Mouse (Mus musculus) gastrocnemius, postnatal 25 days (tissue): ENCODE results near the gene Fignl1. TPM values are rescaled to one million over a fixed set of nuclear protein-coding genes. Genes with fewer than 3 reads are reported as not detected.
A peak's percentile ranks its signal among the peaks of the same experiment; 100 is the strongest.

Source experiments
- DNase-seq: peaks from one replicate; pipeline ENCODE4 v3.0.0; 2022
- total RNA-seq, 2 experiments: library from RNA; stranded (reverse); gene quantifications; 1 replicate in 1 of 2; 2 replicates in 1 of 2; pipeline ENCODE4 v1.2.3; 2021

Fignl1 gene
- total RNA-seq, 2 experiments from 2014 or later: 0.51 to 0.54 TPM

DNA sequence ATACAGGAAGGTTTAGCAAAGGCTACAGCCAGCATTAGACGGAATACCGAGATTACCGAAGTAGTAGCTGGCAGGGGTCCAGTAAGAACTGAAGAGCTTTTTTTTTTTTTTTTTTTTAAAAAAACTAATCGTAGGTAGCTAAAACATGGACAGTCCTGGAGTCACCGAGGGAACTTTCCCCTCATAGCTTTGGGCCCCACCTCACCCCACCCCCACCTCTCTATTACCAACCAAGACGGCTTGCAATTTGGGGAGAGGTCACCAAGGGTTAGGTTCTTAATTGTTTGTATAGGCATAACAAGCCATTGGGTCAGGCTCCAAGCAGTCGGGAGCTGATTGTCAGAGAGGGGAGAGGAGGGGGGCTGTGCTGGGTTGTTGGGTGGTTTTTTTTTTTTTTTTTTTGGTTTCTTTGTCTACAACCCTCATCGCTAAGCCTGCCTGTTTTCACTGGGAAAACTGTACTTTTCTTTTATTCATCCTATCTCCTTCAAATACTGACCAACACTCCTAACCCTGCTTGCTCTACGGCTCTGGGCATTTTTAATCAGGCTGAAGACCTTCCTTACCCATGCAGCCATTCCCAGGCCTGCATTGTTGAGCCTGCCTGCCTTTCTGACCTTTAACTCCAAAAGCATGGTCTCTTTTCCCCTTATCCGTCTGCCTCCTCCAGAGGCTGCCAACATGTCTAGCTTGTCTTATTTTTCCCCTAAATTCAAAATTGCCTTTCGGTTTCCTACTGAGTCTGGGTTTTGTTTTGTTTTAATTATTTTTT is 828 bp upstream of the Fignl1 start:
- DNase-seq: no peak

DNA sequence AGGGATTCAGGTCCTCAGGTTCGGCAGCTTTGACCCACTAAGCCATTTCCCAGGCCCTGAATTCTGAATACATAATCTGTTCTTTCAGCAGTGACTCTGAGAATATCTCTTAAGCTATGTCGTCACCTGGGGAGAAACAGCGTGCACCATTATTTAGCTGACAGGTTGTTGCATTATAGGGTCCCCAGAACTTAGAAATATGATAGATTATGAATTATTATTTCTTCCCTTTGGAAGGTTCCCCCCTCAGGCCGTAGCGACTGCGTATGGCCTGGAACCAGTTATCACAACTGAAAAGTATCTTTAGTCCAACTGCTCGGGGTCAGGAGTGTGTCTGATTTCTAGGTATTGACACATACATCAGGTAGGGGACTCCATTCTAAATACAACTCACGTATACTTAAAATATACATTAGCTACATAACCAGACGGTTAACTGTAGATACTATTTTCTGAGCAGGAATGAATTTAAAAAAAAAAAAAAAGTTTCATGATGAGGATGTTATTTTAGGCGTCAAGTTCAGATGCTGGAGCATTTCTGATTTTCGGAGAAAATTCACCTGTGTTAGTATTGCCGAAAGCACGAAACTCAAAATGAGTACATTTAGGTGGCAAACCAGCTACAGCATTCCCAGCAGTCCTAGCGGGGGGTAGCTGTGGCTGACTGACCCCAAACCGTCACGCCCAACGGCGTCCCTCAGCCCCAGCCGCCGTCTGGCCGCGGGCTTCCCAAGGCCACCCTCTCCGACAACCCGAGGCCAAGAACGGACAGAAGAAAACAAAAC is 535 bp downstream of the Fignl1 start:
- DNase-seq: no peak

GRCm38 (mm10) chr11:11805951-11806350 is 2.8 kb downstream of the Fignl1 start:
- DNase-seq: no peak

DNA sequence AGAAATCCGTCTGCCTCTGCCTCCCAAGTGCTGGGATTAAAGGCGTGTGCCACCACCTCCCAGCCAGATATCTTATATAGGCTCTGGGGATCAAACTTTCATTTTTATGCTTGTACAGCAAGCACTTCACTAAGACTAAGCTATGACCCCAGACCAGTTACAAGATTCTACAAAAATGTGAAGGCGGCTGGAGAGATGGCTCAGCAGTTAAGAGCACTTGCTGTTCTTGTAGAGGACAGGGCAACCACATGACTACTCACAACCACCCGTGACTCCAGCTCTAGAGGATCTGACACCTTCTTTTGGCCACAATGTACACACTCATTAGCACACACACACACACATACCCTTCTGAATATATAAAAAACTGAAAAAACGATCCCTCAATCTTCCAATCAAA is 4.3 kb downstream of the Fignl1 start:
- no peak for DNase-seq

GRCm38 (mm10) chr11:11801067-11801466 is 7.7 kb downstream of the Fignl1 start:
- DNase-seq: no peak

- no peak for DNase-seq
These were observed 8.5 kb downstream of the Fignl1 start for GRCm38 (mm10) chr11:11800304-11800703.

DNA sequence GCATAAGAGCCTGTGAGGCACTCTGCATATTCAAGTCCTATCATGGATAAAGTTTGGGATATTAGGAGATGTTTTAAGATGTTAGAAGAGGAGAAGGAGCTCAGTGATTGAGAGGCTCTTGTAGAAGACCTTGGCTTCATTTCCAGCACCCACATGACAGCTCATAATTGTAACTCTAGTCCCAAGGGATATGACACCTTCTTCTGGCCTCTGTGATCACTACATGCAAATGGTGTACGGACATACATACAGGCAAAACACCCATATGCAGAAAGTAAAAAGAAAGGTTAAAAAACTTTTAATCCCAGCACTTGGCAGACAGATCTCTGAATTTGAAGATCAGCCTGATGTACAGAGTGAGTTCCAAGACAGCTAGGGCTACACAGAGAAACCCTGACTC is 10.1 kb downstream of the Fignl1 start:
- no peak for DNase-seq

GRCm38 (mm10) chr11:11794626-11795025 is 14.1 kb downstream of the Fignl1 start:
- no peak for DNase-seq

- DNase-seq: peak; percentile 51
These were observed 20.2 kb downstream of the Fignl1 start for GRCm38 (mm10) chr11:11788521-11788974.

DNA sequence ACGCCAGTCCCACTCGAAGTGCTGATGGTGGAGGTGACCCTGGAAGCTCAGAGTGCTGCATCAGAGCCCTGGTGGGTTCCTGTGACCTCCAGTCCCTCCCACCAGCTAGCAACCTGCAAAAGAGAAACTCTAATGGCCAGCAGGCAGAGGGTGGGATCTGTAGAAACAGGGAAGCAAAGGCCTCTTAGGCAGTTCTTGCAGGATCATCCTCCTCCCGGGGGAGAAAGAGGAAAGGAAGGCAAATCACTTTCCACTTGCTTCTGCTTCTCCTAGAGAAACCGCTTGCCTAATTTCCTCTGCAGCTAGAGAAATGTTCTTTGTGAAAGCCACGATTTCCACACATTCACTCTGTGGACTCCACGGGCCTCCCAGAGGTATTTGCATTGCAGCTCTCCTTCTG is 23.3 kb downstream of the Fignl1 start:
- DNase-seq: no peak

GRCm38 (mm10) chr11:11781728-11782127 is 27.0 kb downstream of the Fignl1 start:
- DNase-seq: no peak

DNA sequence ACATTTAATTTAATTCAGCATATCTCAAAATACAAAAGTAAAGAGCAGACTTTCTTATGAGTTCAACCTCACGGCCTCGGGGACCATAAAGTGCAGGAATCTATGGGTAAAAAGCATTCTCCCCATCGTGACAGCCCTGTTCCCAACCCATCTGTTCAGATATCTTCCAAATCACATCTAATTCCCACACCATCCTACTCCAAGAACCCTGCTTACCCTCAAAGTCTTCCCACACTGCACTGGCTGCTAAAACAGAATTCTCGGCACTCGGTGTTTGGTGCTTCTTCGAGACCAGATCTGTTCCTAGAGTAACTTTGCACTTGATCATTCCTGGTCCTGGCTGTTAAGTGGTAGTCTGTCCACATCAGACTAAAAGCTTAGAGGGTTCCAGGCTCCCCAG is 30.4 kb downstream of the Fignl1 start:
- no peak for DNase-seq

GRCm38 (mm10) chr11:11777796-11778195 is 31.0 kb downstream of the Fignl1 start:
- no peak for DNase-seq

GRCm38 (mm10) chr11:11777246-11777645 is 31.5 kb downstream of the Fignl1 start:
- DNase-seq: no peak

DNA sequence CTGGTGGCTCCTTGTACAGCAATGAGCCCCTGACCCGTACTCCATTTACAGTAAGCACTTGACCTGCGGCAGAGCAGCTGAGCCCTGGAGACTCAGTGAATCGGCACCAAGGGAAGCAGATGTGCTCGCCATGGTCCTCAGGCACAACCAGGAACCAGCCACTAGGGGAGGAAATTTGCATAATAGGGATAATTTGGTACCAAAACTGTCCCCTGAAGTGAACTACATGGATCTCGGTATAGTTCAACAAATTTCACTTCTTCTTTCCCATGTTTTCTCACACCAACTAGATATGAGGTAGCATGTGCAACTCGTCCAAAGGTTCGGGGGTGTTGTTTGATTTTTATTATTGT is 32.0 kb downstream of the Fignl1 start:
- DNase-seq: no peak

DNA sequence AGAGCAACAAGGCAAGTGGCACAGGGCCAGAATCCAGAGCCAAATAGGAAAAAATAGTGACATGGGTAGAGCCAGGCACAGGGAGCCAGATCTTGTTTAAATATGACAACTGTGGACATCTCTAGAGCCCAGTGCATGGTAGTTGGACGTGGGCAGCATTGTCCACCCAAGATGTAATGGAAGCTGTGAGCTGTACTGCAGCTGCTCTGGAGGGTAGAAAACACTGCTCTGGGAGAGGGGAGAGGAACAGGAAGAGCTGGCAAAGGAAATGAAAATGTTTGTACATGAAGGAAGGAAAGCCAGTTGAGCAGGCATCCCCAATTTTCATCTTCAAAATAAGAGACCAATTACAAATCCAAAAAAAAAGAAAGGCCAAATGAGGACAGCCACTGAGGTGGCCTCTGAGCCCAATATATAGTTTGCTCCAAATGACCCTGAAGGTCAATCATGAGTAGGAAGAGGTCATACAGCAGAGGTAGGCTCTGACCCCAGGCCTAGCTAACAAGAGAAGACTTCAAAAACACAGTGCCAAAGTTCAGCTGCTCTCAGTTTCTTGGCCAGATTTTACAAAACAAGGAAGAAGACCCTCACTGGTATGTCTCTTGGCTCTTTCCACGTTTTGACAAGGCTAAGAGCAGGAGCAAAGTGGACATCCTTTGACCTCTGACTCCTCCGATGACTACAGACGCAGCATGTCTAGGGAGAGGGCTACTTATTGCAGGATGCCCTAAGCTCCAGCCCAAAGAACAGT is 32.5 kb downstream of the Fignl1 start:
- no peak for DNase-seq

GRCm38 (mm10) chr11:11774893-11775292 is 33.9 kb downstream of the Fignl1 start:
- DNase-seq: no peak

- DNase-seq: no peak
These were observed 34.4 kb downstream of the Fignl1 start for GRCm38 (mm10) chr11:11774384-11774783.

DNA sequence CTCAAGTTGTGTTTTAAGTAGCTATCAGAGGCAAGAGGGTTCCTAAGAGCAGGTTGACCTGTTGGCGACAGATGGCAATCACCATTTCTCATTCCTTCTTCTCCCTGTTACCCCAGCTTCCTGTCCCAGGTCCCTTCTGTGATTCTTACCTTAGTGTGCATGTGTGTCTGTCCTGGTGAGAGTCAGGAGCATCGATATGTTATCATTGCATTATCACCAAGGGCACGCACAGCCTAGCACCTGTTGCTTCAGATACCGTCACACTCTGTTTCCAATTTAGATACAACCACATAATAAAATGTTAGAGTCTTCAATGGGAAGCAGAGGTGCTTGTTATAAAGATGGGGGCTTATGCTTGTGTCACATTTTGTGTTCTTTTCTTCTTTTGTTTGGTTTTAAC is 36.6 kb downstream of the Fignl1 start:
- DNase-seq: no peak

DNA sequence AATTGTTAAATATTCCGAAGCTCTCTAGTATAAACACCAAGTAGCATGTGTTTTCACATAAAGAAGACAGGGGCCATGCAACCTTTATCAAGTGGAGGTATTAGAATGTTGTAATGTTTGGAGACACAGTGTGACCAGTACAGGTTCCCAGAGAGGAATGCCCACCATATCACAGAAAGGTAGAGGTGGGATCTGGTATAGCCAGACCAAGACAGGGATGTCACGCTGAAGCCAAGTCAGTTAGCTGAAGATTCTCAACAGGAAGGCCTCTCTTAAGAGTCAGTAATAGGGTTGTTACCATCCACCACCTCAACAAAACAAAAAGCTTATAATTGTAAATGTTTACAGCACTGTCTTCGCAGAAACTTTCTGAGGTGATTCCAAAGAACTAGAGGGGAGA is 38.1 kb downstream of the Fignl1 start:
- no peak for DNase-seq

- DNase-seq: no peak
These were observed 39.5 kb downstream of the Fignl1 start for GRCm38 (mm10) chr11:11769281-11769680.

- no peak for DNase-seq
These were observed 40.7 kb downstream of the Fignl1 start for GRCm38 (mm10) chr11:11768057-11768456.

GRCm38 (mm10) chr11:11766736-11767135 is 42.0 kb downstream of the Fignl1 start:
- DNase-seq: no peak
